Mouse (Mus musculus) cerebellum, postnatal 25 days (tissue): ENCODE results near the gene Insm2.
A peak's percentile ranks its signal among the peaks of the same experiment; 100 is the strongest.

Experiments
- DNase-seq, 2 experiments: peaks; one replicate each; pipeline ENCODE4 v3.0.0; 2021; ENCODE audit warnings: mixed read lengths in 2 of 2

The Insm2 gene

GRCm38 (mm10) chr12:55607902-55608301 is 8.7 kb downstream of the Insm2 start:
- no peak for DNase-seq

DNA sequence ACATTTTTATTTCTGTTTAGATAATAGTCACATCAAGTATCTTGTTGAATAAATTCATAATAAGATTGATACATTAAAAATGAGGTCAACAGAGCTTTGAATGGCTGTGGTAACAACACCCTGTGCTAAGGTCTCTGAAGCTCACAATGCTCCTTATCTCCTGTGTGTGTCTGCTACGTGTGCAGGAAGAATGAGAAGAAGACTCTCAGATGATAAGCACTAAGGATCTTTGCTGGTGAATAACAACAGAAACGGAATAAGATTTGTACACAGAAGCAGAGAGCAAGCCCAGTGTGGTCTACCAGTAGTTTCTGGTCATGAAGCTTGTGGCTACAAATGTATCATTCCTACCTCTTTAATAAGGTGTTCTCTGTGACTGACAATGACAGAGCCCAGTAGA is 11.6 kb downstream of the Insm2 start:
- DNase-seq: no peak

GRCm38 (mm10) chr12:55620321-55620720 is 21.1 kb downstream of the Insm2 start:
- peak in 1 of 2 experiments; percentile 25 for DNase-seq

GRCm38 (mm10) chr12:55622615-55623245 is 23.5 kb downstream of the Insm2 start:
- no peak for DNase-seq

DNA sequence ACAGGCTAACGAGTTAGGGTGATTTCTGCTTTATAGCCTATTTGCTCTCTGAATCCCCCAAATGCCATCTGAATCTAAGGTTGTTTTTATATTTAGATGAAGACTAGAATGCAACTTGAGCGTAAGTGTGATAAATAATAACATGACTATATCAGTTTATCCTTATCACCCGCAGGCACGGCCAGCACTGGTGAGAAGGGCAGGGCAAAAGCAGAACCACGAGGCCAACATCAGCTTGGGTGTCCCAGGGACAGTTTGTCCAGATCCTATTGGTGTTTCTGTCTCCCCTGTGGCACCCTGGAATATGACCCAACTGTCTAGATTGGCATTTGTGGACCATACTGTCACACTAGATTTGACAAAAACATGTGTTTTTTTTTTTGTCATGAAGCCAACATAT is 24.0 kb downstream of the Insm2 start:
- DNase-seq: no peak

GRCm38 (mm10) chr12:55626711-55627110 is 27.5 kb downstream of the Insm2 start:
- DNase-seq: no peak

DNA sequence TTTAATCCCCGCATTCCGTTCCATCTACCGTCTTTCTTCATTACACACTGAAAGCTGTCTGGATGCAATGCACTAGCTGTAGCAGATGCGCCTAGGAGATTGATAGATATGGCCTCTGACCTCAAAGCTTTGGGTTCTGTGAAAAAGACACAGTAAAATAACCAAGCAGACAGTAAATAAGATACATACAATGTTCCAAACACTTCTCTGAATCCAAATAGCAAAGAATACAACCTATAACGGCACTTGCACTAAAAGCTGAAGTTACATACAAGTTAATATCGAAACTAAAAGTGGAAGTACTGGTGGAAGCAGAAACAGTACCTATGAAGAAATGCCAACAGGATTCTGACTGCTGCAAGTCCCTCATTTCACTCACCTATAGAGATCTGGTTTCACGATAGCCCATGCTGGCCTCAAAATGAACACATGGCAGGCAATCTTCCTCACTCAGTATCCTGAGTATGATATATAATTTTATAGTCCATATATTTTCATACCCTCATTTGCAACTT is 48.8 kb downstream of the Insm2 start:
- no peak for DNase-seq
